In the genomic region with DNA sequence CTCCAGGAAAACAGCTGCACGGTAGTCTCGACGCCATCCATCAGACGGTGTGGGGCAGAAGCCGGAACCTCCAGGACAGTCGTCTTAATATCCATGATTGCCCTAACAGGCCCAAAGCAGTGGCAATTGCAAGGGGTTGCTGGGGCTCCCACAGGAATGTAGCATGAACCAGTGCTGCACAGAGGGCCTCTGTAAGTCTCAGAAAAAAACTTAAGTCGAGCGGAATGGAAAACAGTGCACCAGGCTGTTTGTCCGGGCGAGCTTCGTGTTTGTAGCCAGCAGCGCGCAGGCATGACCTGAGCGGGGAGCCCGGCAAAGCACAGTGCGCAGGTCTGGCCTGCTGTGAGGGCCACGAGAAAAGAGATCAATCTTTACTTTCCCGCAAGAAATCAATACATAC, we compare ENCODE assay signal across 12 mouse cellular contexts. TPM values are rescaled to one million over a fixed set of nuclear protein-coding genes. Genes with fewer than 3 reads are reported as not detected.
DNase-seq lines count a peak whose midpoint lies in the region; ATAC-seq and TF ChIP-seq lines count a peak whose summit lies in the region.
"Had no signal": no experiment of that assay in that cellular context is flagged by ENCODE, and none has a peak within 500 bp of the region (broad histone marks: within the 10 kb centered on the region; RNA-seq: fewer than 3 reads in every experiment).

No protein-coding gene starts in this region.

- H3K36me3 ChIP-seq in embryonic facial prominence, embryonic 14.5 days (ENCODE audit: control insufficient read depth, insufficient read depth, low read length): no peaks in the 10 kb centered on the region
- H3K36me3 ChIP-seq in hindbrain, embryonic 15.5 days: no peaks in the 10 kb centered on the region
- no peaks in the 10 kb centered on the region for H3K36me3 ChIP-seq in midbrain, postnatal 0 days (ENCODE audit: insufficient read depth, low read length)
- H3K36me3 ChIP-seq: intestine, embryonic 15.5 days had no signal

- no peak overlapping the region for H3K9ac ChIP-seq in embryonic facial prominence, embryonic 14.5 days (ENCODE audit: low read depth, low read length)
- no peak overlapping the region for H3K9ac ChIP-seq in hindbrain, embryonic 15.5 days
- H3K9ac ChIP-seq in midbrain, postnatal 0 days (replicated peaks; ENCODE audit: low read length, poor library complexity, severe bottlenecking): no peak overlapping the region
- H3K9ac ChIP-seq: intestine, embryonic 15.5 days had no signal

- intact Hi-C loops in left cerebral cortex, postnatal 10 days (cut with DNase I): no loop called here
- intact Hi-C loops in left cerebral cortex, postnatal 25 days (cut with DNase I): no loop called here

- H3K27me3 ChIP-seq in embryonic facial prominence, embryonic 14.5 days (replicated peaks; ENCODE audit: control insufficient read depth, insufficient read depth, low read length): no peaks in the 10 kb centered on the region
- no peaks in the 10 kb centered on the region for H3K27me3 ChIP-seq in hindbrain, embryonic 15.5 days
- H3K27me3 ChIP-seq in midbrain, postnatal 0 days (ENCODE audit: insufficient read depth, low read length): no peaks in the 10 kb centered on the region
- H3K27me3 ChIP-seq: intestine, embryonic 15.5 days had no signal

- peak; percentile 22 to 24 for DNase-seq in cerebellum, postnatal 10 days
- DNase-seq in cerebellum, adult 11 months: no peak
- peak; percentile 35 for DNase-seq in embryonic facial prominence, embryonic 14.5 days (ENCODE audit: low spot score)
- DNase-seq in midbrain, postnatal 0 days (ENCODE audit: low spot score): peak; percentile 67
- DNase-seq in left cerebral cortex, postnatal 10 days (ENCODE audit: extremely low spot score in 1 of 2, low spot score in 2 of 2): no peak
- no peak for DNase-seq in left cerebral cortex, postnatal 25 days (ENCODE audit: low spot score in 2 of 2)
- DNase-seq: gastrocnemius, postnatal 25 days; lung, postnatal 36 days had no signal

- H3K4me2 ChIP-seq in embryonic facial prominence, embryonic 14.5 days (ENCODE audit: low read depth, low read length): peak overlapping the region; percentile 23
- 0 out of 2 replicates have a peak overlapping the region, but pooled peaks have one; percentile 0 for H3K4me2 ChIP-seq in hindbrain, embryonic 15.5 days
- H3K4me2 ChIP-seq in midbrain, postnatal 0 days (ENCODE audit: low read depth, low read length, poor library complexity, severe bottlenecking): no peak overlapping the region
- H3K4me2 ChIP-seq: intestine, embryonic 15.5 days had no signal

- 33% methylated on average over 18 of the region's 18 CpGs for WGBS in embryonic facial prominence, embryonic 14.5 days
- WGBS in hindbrain, embryonic 15.5 days: 17% methylated on average over 18 of the region's 18 CpGs
- 27% methylated on average over 18 of the region's 18 CpGs for WGBS in midbrain, postnatal 0 days

- H3K27ac ChIP-seq in embryonic facial prominence, embryonic 14.5 days (replicated peaks; ENCODE audit: low read depth, low read length): no peak overlapping the region
- no peak overlapping the region for H3K27ac ChIP-seq in hindbrain, embryonic 15.5 days (replicated peaks)
- H3K27ac ChIP-seq in midbrain, postnatal 0 days (ENCODE audit: low read depth, low read length): no peak overlapping the region
- H3K27ac ChIP-seq: intestine, embryonic 15.5 days had no signal

- no peak for TF ChIP-seq CTCF in midbrain, postnatal 0 days (IDR thresholded peaks at IDR 0.05)

- H3K4me3 ChIP-seq in embryonic facial prominence, embryonic 14.5 days (ENCODE audit: low read depth, low read length): no peak overlapping the region
- no peak overlapping the region for H3K4me3 ChIP-seq in hindbrain, embryonic 15.5 days
- no peak overlapping the region for H3K4me3 ChIP-seq in midbrain, postnatal 0 days (ENCODE audit: low read depth, low read length)
- H3K4me3 ChIP-seq: intestine, embryonic 15.5 days had no signal

- no peaks in the 10 kb centered on the region for H3K9me3 ChIP-seq in embryonic facial prominence, embryonic 14.5 days (ENCODE audit: control insufficient read depth, low read length)
- no peaks in the 10 kb centered on the region for H3K9me3 ChIP-seq in hindbrain, embryonic 15.5 days
- H3K9me3 ChIP-seq in midbrain, postnatal 0 days (ENCODE audit: low read length): no peaks in the 10 kb centered on the region
- H3K9me3 ChIP-seq: intestine, embryonic 15.5 days had no signal

- no peaks in the 10 kb centered on the region for H3K4me1 ChIP-seq in embryonic facial prominence, embryonic 14.5 days (ENCODE audit: control insufficient read depth, insufficient read depth, low read length)
- peaks cover 7% of the 10 kb centered on the region; the same call in 1 of the 2 replicates for H3K4me1 ChIP-seq in hindbrain, embryonic 15.5 days (replicated peaks)
- no peaks in the 10 kb centered on the region; the same call in 1 of the 2 replicates for H3K4me1 ChIP-seq in midbrain, postnatal 0 days (ENCODE audit: insufficient read depth, low read length)
- H3K4me1 ChIP-seq: intestine, embryonic 15.5 days had no signal

- ATAC-seq in embryonic facial prominence, embryonic 14.5 days (ENCODE audit: low read depth): peak; percentile 74; the same call in 1 of the 2 replicates
- peak; percentile 85 for ATAC-seq in hindbrain, embryonic 15.5 days (ENCODE audit: low FRiP score, low read depth)
- peak; percentile 77 for ATAC-seq in midbrain, postnatal 0 days (ENCODE audit: low FRiP score)
- no peak for ATAC-seq in frontal cortex, adult (ENCODE audit: low TSS enrichment)
- ATAC-seq: intestine, embryonic 15.5 days had no signal

RNA-seq across cellular contexts. Expression of gene Sult6b2, which starts 31.4 kb away (rescaled TPM):
- not detected in 2 replicates for polyA plus RNA-seq in embryonic facial prominence, embryonic 14.5 days (2014; fragmentation: Nextera tagmentation; extraction: Ambion mirVana)
- 0.30 TPM in 1 of 2 replicates, not detected in the other for polyA plus RNA-seq in hindbrain, embryonic 15.5 days (2015; fragmentation: Nextera tagmentation; extraction: Ambion mirVana)
- not detected in 2 replicates for total RNA-seq in midbrain, postnatal 0 days (2014; rRNA removed)
- 0.12 and 0.33 TPM in 2 replicates for polyA plus RNA-seq in midbrain, postnatal 0 days (2015; fragmentation: Nextera tagmentation; extraction: Ambion mirVana)
- under 1 TPM; 0.16 to 0.19 TPM for total RNA-seq in left cerebral cortex, postnatal 10 days (2021)
- total RNA-seq in left cerebral cortex, postnatal 25 days (2021): under 1 TPM in 1 of 2 experiments, not detected in 1; 0.21 TPM
- total RNA-seq: gastrocnemius, postnatal 25 days; MEL had no signal

Comparison
In these comparisons a context has a peak if more than half of its experiments do, and no peak if none do; other contexts are left out.
1. DNase-seq: peak in cerebellum, postnatal 10 days (2 of 2), embryonic facial prominence, embryonic 14.5 days (single experiment) and midbrain, postnatal 0 days (single experiment); none in cerebellum, adult 11 months (single experiment), left cerebral cortex, postnatal 10 days (0 of 2) and left cerebral cortex, postnatal 25 days (0 of 2).